Mouse (Mus musculus) midbrain, postnatal 0 days (tissue): Measurements from ENCODE around the gene Cdkn2d. TPM values are rescaled to one million over a fixed set of nuclear protein-coding genes. Genes with fewer than 3 reads are reported as not detected.
A peak's percentile ranks its signal among the peaks of the same experiment; 100 is the strongest.

Source experiments
- ATAC-seq: fragments of 200-750 bp; cut with Nextera tagmentation; 2 replicates; pipeline ENCODE4 v1.8.0; 2017; ENCODE audit warnings: moderate number of reproducible peaks, mild to moderate bottlenecking, moderate TSS enrichment, moderate library complexity; ENCODE audit not compliant: low FRiP score
- DNase-seq: peaks from one replicate; pipeline ENCODE4 v3.0.0-alpha.2; 2015; ENCODE audit warnings: low spot score
- H3K27ac ChIP-seq: fragments of 300-500 bp; sonication (generic); 2 replicates; pipeline ENCODE4 v1.5.1; 2014; ENCODE audit warnings: low read depth, mild to moderate bottlenecking, low read length, mixed read lengths
- H3K27me3 ChIP-seq: fragments of 300-500 bp; sonication (generic); 2 replicates; pipeline ENCODE4 v1.6.1; 2014; ENCODE audit warnings: low read length, control low read depth, mixed read lengths; ENCODE audit not compliant: insufficient read depth
- H3K36me3 ChIP-seq: fragments of 300-500 bp; sonication (generic); 2 replicates; pipeline ENCODE4 v1.6.1; 2014; ENCODE audit warnings: low read length, control low read depth, mixed read lengths; ENCODE audit not compliant: insufficient read depth
- H3K4me1 ChIP-seq: fragments of 300-500 bp; sonication (generic); 2 replicates; pipeline ENCODE4 v1.6.1; 2014; ENCODE audit warnings: mild to moderate bottlenecking, control low read depth, antibody characterized with exemption, low read length, mixed read lengths; ENCODE audit not compliant: insufficient read depth
- H3K4me2 ChIP-seq: fragments of 300-500 bp; sonication (generic); 2 replicates; pipeline ENCODE4 v1.6.1; 2014; ENCODE audit warnings: low read depth, mild to moderate bottlenecking, low read length, mixed read lengths; ENCODE audit not compliant: poor library complexity, severe bottlenecking
- H3K4me3 ChIP-seq: fragments of 300-500 bp; sonication (generic); 2 replicates; pipeline ENCODE4 v1.5.1; 2014; ENCODE audit warnings: low read depth, mild to moderate bottlenecking, low read length, moderate library complexity
- H3K9ac ChIP-seq: fragments of 300-500 bp; sonication (generic); replicated peaks from 2 replicates; pipeline ENCODE4 v1.6.1; 2014; ENCODE audit warnings: mild to moderate bottlenecking, low read length, moderate library complexity, mixed read lengths; ENCODE audit not compliant: poor library complexity, severe bottlenecking
- H3K9me3 ChIP-seq: fragments of 300-500 bp; sonication (generic); 2 replicates; pipeline ENCODE4 v1.6.1; 2016; ENCODE audit warnings: low read length, control low read depth
- CTCF ChIP-seq: IDR thresholded peaks from 2 replicates; pipeline ENCODE4 v1.5.1; 2016; ENCODE audit warnings: antibody characterized with exemption, mild to moderate bottlenecking
- WGBS: fragments of 180-500 bp; shearing (Covaris S2); extraction: QIAGEN DNeasy Blood & Tissue Kit; methylation state at CpG from one replicate; pipeline ENCODE4 v1.1.7; 2014; 5-methylcytosine and 5-hydroxymethylcytosine counted together
- polyA plus RNA-seq: library from polyadenylated mRNA; unstranded; fragments of >200 nt; fragmentation: Nextera tagmentation; extraction: Ambion mirVana; gene quantifications from 2 replicates; pipeline ENCODE4 v1.2.1, GENCODE M21; 2015
- total RNA-seq: library from RNA; depleted of rRNA; stranded (reverse); fragments of >200 nt; gene quantifications from 2 replicates; pipeline ENCODE4 v1.2.3, GENCODE M21; 2014

Gene Cdkn2d
- total and polyA plus RNA-seq, 2 experiments from 2014 or later, result 126 to 141 TPM

DNA sequence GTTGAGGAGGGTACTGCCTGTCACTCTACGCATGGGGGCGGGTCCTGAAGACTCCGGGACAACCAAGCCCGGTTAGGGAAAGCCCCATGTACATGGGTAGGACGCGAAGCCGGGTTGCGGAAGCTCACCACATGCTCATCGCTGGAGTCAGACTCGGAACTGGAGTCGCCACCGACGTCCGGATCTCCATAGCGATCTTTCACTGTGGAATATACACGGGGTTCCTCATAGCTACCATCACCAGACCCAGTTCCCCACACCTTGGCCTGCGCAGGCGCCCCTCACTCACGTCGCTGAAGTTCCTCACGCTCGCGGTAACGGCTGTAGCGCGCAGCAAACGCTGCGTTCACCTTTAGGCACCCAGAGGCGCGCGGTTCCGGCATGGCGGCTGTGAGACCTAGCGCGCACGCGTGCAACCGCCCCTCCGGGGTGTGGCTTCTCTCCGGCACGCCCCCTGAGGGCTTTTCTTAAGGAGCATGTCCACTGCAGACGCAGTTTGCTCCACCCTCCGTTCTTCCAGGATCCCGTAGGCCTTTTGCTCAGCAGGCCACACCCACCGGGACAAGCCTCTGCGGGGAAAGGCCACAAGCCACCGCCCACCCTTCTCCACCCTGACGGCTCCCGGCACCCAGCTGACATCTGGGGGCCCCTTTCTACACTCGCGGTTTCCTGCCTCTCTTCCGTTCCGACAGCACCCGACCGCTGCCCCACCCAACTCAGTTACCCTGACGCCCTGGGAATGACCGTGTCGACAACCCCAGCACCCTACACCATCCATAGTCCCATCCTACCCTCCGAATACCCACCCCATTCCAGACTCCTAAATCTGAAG, 3.4 kb downstream of the Cdkn2d start, which contains the start of gene Kri1:
Kri1 (minus strand) TSS at position 399 of the 832 bp plus-strand sequence.
- Histone ChIP-seq H3K4me3 (peak within 1 kb of the TSS; percentile 54), H3K4me2 (peak within 1 kb of the TSS; percentile 72), H3K36me3 (peaks cover 16% of the 10 kb centered on the region; the same call in 1 of the 2 replicates), H3K9ac (peak within 1 kb of the TSS; percentile 70), H3K27ac (peak within 1 kb of the TSS; percentile 78), H3K27me3 (no peaks in the 10 kb centered on the region), H3K4me1 (peaks cover 19% of the 10 kb centered on the region; the same call in 1 of the 2 replicates), H3K9me3 (no peaks in the 10 kb centered on the region)
- TF ChIP-seq CTCF, result peak; percentile 20; the same call in 1 of the 2 replicates
- under 1% methylated on average over 59 of the region's 59 CpGs for WGBS
- peak; percentile 77 for ATAC-seq
- DNase-seq, result peak; percentile 99

DNA sequence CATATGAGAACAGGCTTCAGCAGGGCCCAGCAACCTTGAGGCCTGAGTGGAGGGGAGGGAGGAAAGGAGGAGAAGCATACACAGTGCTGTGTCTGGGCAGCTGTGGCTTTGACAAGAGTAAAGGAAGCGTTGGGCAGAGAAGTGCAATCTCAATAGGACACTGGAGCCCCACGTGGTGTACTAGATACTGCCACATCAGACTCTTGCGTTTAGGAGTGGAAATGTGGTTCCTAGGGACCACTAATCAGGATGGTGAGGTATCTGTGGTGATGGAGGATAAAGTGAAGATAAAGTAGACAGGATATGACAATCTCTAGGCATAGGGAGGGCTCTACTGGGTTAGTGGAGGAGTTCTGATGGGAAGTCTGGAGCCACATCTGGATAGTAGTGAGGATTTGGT, 4.5 kb downstream of the Cdkn2d start:
- H3K27ac ChIP-seq, result 0 out of 2 replicates have a peak overlapping the region, but pooled peaks have one; percentile 78
- H3K27me3 ChIP-seq, result no peaks in the 10 kb centered on the region
- H3K4me2 ChIP-seq, result peak overlapping the region; percentile 72
- no peak for TF ChIP-seq CTCF
- peak overlapping the region; percentile 54; the same call in 1 of the 2 replicates for H3K4me3 ChIP-seq
- peaks cover 22% of the 10 kb centered on the region; the same call in 1 of the 2 replicates for H3K36me3 ChIP-seq
- H3K4me1 ChIP-seq, result peaks cover 19% of the 10 kb centered on the region; the same call in 1 of the 2 replicates
- no peaks in the 10 kb centered on the region for H3K9me3 ChIP-seq
- 73% methylated on average over 3 of the region's 3 CpGs for WGBS
- H3K9ac ChIP-seq, result peak overlapping the region; percentile 70; the same call in 1 of the 2 replicates
- no peak for DNase-seq
- ATAC-seq, result no peak

DNA sequence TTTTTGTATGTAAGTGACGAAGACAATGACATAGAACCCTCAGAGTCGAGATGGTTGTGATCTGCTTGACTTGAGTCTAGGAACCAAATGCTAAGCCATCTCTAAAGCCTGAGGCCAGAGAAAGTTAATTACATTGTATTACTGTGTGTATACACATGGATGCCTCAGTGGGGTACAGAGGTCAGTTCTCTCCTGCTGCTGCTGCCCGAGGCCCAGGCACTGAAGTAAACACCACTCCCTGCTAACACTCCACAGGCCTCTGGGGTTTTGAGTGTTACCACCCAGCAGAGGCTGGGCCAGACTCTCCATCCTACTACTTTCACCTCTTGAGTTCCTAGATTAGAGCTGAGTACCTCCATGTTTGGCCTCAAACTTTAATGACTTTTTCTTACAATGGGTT, 7.2 kb downstream of the Cdkn2d start:
- H3K27ac ChIP-seq, result no peak overlapping the region
- 86% methylated on average over 3 of the region's 3 CpGs for WGBS

DNA sequence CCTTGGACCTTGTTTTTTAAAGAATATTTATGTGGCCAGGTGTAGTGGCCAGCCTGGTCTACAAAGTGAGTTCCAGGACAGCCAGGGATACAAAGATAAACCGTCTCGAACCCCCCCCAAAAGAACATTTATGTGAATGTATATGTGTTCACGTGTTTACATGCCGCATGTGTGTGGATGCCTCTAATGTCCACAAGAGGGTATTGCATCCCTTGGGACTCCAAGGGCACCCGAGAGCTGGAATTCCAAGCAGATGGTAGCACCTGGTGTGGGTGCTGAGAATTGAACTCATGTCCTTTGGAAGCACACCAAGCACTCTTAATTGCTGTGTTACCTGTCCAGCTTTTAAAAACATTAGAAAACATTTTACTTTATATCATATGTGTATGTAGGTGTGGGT, 7.6 kb downstream of the Cdkn2d start:
- Histone ChIP-seq H3K9me3 (no peaks in the 10 kb centered on the region), H3K4me1 (peaks cover 9% of the 10 kb centered on the region; the same call in 1 of the 2 replicates), H3K27me3 (no peaks in the 10 kb centered on the region), H3K27ac (no peak overlapping the region), H3K36me3 (peaks cover 48% of the 10 kb centered on the region), H3K4me2 (no peak overlapping the region), H3K9ac (no peak overlapping the region), H3K4me3 (no peak overlapping the region)
- 90% methylated on average over 5 of the region's 5 CpGs for WGBS
- no peak for DNase-seq
- no peak for ATAC-seq
- peak; percentile 31; the same call in 1 of the 2 replicates for TF ChIP-seq CTCF

More for the DNA sequence above, 7.2 kb downstream of the Cdkn2d start:
- Histone ChIP-seq H3K9me3 (no peaks in the 10 kb centered on the region), H3K4me2 (no peak overlapping the region), H3K36me3 (peaks cover 47% of the 10 kb centered on the region), H3K9ac (no peak overlapping the region), H3K4me1 (peaks cover 12% of the 10 kb centered on the region; the same call in 1 of the 2 replicates), H3K4me3 (no peak overlapping the region), H3K27me3 (no peaks in the 10 kb centered on the region)
- ATAC-seq (no peak), DNase-seq (no peak)
- no peak for TF ChIP-seq CTCF

DNA sequence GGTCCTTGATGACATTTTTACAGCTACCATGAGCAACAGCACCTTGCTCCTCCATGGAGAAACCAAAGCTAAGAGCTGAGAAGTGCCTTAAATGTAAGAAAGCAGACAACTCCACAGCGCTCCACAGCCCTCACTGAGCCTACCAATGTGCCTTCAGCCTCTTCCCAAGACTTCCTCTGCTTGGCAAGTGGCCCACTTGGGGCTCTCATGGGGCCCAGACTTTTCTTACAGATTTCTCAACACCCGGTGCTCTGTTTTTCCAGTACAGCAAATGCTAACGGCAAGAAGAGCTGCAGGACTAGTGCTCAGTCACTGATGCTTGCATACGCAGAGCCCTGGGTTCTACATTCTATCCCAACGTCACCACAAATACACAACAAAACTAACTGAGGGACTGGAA, 13.4 kb downstream of the Cdkn2d start:
- DNase-seq, result no peak
- H3K4me1 ChIP-seq, result no peaks in the 10 kb centered on the region
- 92% methylated on average over 5 of the region's 5 CpGs for WGBS
- no peaks in the 10 kb centered on the region for H3K27me3 ChIP-seq
- no peak for ATAC-seq
- no peak for TF ChIP-seq CTCF
- no peak overlapping the region for H3K4me3 ChIP-seq
- H3K9me3 ChIP-seq, result no peaks in the 10 kb centered on the region
- no peak overlapping the region for H3K27ac ChIP-seq
- H3K9ac ChIP-seq, result no peak overlapping the region
- H3K4me2 ChIP-seq, result no peak overlapping the region
- H3K36me3 ChIP-seq, result peaks cover 82% of the 10 kb centered on the region

DNA sequence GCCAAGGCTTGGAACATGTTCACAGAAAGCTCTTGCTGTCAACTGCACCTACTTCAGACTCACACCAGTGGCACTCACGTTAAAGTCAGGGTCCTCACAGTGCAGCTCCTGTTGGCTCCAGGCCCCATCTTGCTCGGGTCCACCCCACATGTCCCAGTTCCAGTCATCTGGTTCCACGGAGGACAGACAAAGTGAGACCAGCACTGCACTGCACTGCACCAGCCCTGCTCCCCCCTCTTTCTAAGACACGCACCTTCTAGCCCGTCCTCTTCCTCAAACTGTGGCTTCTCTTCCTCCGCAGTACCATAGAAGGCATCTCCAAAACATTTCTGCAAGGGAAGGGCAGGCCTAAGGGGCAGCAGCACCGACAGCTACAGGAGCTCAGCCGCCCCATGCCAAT, 14.9 kb downstream of the Cdkn2d start:
- ATAC-seq (no peak), DNase-seq (no peak)
- H3K4me3 ChIP-seq, result no peak overlapping the region
- TF ChIP-seq CTCF, result no peak
- no peaks in the 10 kb centered on the region for H3K4me1 ChIP-seq
- H3K27me3 ChIP-seq, result no peaks in the 10 kb centered on the region
- no peaks in the 10 kb centered on the region for H3K9me3 ChIP-seq
- peaks cover 86% of the 10 kb centered on the region for H3K36me3 ChIP-seq
- H3K27ac ChIP-seq, result no peak overlapping the region
- H3K4me2 ChIP-seq, result no peak overlapping the region
- H3K9ac ChIP-seq, result no peak overlapping the region
- WGBS, result 93% methylated on average over 8 of the region's 8 CpGs
